Mouse (Mus musculus): ENCODE data around the gene Endog.

DNA sequence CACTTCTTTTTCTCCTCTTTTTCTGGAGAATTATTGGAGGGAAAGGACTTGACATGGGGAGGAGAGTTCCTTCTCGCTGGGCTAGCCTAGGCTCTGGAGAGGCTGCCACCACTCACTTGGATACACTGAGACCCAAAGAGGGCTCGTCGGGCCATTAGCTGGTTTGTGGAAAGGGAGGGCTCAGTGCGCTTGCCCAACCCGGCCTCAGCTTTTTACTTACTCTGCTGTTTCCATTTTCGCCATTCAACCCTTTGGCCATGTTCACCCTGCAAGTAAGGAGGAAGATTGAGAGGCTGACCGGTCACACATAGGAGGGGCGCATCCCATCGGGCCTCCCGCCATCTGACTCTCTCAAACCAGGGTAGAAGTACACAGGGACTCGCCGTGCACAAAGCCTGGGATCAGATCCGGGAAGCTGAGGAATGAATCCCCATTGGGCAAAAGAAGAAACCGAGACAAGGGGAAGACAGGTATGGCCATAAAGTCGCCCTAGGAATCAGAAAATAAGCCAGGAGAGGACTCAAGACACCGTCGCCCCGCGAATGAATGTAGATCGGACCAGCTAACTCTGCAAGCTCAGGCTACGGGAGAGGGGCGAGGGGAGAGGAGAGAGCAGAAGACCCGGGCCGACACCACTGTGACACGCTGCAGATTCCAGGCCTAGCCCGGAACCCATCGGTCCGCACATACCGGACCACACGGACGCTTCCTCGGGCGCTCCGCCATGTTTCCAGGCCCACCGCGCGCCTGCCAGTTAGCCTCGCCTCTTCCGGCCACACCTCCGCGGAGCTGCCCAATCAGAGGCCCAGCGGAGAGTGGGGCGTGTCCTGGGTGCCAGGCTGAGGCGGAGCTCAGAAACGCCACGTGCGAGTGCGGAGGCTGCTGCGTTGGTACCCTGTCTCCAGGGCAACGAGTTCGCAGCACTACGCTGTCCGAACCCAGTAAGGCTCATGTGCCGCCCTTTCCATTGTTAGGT, 6.7 kb downstream of the Endog start, which contains the start of gene Spout1:
- TF ChIP-seq CTCF (IDR thresholded peaks at IDR 0.05; ENCODE audit: insufficient read depth, low read depth, low read length) (no peak), POLR2A (IDR thresholded peaks at IDR 0.05; ENCODE audit: insufficient read depth, low read depth, low read length) (peak; percentile 74)

All from olfactory bulb, adult 2 months (tissue).